ENCODE assay signal across 11 mouse cellular contexts in the genomic region with DNA sequence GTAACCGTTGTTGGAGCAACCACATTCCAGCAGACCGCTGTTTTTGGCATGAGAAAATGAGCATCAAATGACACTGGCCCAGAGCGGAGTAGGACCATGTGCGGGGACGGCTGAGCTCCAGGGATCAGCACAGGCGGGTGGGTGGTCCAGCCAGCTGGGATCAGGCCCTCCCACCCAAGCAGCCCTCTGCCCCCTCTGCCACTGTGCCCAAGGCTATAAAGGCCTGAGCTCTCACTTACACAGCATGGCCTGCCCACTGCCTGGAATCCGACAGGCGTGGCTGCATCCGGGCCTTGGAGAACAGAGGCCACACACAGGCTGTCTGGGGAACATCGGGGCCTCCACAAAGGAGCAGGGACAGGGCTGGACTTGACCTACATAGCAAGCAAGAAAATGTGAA.
A peak's percentile ranks its signal among the peaks of the same experiment; 100 is the strongest.
DNase-seq lines count a peak whose midpoint lies in the region; ATAC-seq lines count a peak whose summit lies in the region.
"Had no signal": no experiment of that assay in that cellular context is flagged by ENCODE, and none has a peak within 500 bp of the region (broad histone marks: within the 10 kb centered on the region; RNA-seq: fewer than 3 reads in every experiment).

No protein-coding gene starts in this region.

- H3K27me3 ChIP-seq in hindbrain, embryonic 10.5 days (ENCODE audit: insufficient read depth, poor library complexity, severe bottlenecking): peaks cover 20% of the 10 kb centered on the region
- H3K27me3 ChIP-seq in hindbrain, embryonic 14.5 days (ENCODE audit: control insufficient read depth, insufficient read depth, low read length): no peaks in the 10 kb centered on the region
- no peaks in the 10 kb centered on the region for H3K27me3 ChIP-seq in intestine, embryonic 16.5 days (replicated peaks; ENCODE audit: control insufficient read depth, insufficient read depth, low read length)
- H3K27me3 ChIP-seq: CH12.LX; hindbrain, embryonic 15.5 days had no signal

- H3K4me1 ChIP-seq in hindbrain, embryonic 10.5 days (replicated peaks): peaks cover 43% of the 10 kb centered on the region
- H3K4me1 ChIP-seq in hindbrain, embryonic 14.5 days (replicated peaks; ENCODE audit: control insufficient read depth, insufficient read depth, low read length): no peaks in the 10 kb centered on the region
- H3K4me1 ChIP-seq in intestine, embryonic 16.5 days (ENCODE audit: control insufficient read depth, insufficient read depth, low read length): 0 out of 2 replicates have a peak, but pooled peaks cover 3% of the 10 kb centered on the region
- H3K4me1 ChIP-seq: hindbrain, embryonic 15.5 days had no signal

- peak overlapping the region; percentile 70 for H3K27ac ChIP-seq in hindbrain, embryonic 10.5 days
- H3K27ac ChIP-seq in hindbrain, embryonic 14.5 days: no peak overlapping the region
- no peak overlapping the region for H3K27ac ChIP-seq in intestine, embryonic 16.5 days (ENCODE audit: low read length)
- H3K27ac ChIP-seq: hindbrain, embryonic 15.5 days had no signal

- no peak overlapping the region for H3K9ac ChIP-seq in hindbrain, embryonic 14.5 days
- no peak overlapping the region for H3K9ac ChIP-seq in intestine, embryonic 16.5 days (ENCODE audit: low read depth, low read length)
- H3K9ac ChIP-seq: hindbrain, embryonic 15.5 days had no signal

- no peak; the same call in 1 of the 2 replicates for ATAC-seq in hindbrain, embryonic 14.5 days (ENCODE audit: low FRiP score)
- ATAC-seq in intestine, embryonic 16.5 days: 0 out of 2 replicates have a peak, but pooled peaks have one; percentile 55
- ATAC-seq in erythroblast, adult 5-6 weeks (replicated peaks; ENCODE audit: low FRiP score, poor library complexity, severe bottlenecking): no peak

- WGBS in hindbrain, embryonic 10.5 days: 57% methylated on average over 10 of the region's 10 CpGs
- WGBS in hindbrain, embryonic 14.5 days: 62% methylated on average over 10 of the region's 10 CpGs
- WGBS in intestine, embryonic 16.5 days: 65% methylated on average over 10 of the region's 10 CpGs

- no peak overlapping the region for H3K4me2 ChIP-seq in hindbrain, embryonic 14.5 days (replicated peaks)
- no peak overlapping the region for H3K4me2 ChIP-seq in intestine, embryonic 16.5 days (ENCODE audit: low read depth, low read length)
- H3K4me2 ChIP-seq: hindbrain, embryonic 15.5 days had no signal

- no peak overlapping the region for H3K4me3 ChIP-seq in hindbrain, embryonic 10.5 days
- no peak overlapping the region for H3K4me3 ChIP-seq in hindbrain, embryonic 14.5 days (replicated peaks; ENCODE audit: low read length)
- H3K4me3 ChIP-seq in intestine, embryonic 16.5 days (ENCODE audit: low read length): no peak overlapping the region
- H3K4me3 ChIP-seq: hindbrain, embryonic 15.5 days had no signal

- peak; percentile 50 for DNase-seq in hindbrain, embryonic 10.5 days (ENCODE audit: low spot score)
- no peak for DNase-seq in hindbrain, embryonic 14.5 days (ENCODE audit: low spot score)
- DNase-seq in 3134 (ENCODE audit: extremely low read depth, insufficient read length, low spot score): peak; percentile 14
- DNase-seq in embryo, embryonic 10.5 days (ENCODE audit: low spot score): peak; percentile 49
- DNase-seq in thymus, postnatal 25 days: no peak
- no peak for DNase-seq in thymus, postnatal 4 days
- DNase-seq: cerebellum, adult 2 months had no signal

- H3K9me3 ChIP-seq in hindbrain, embryonic 10.5 days: no peaks in the 10 kb centered on the region
- no peaks in the 10 kb centered on the region for H3K9me3 ChIP-seq in hindbrain, embryonic 14.5 days (ENCODE audit: control insufficient read depth, low read length)
- H3K9me3 ChIP-seq in intestine, embryonic 16.5 days (ENCODE audit: control insufficient read depth, low read length): no peaks in the 10 kb centered on the region
- H3K9me3 ChIP-seq: hindbrain, embryonic 15.5 days had no signal

- no peaks in the 10 kb centered on the region for H3K36me3 ChIP-seq in hindbrain, embryonic 10.5 days
- no peaks in the 10 kb centered on the region for H3K36me3 ChIP-seq in hindbrain, embryonic 14.5 days (replicated peaks; ENCODE audit: control insufficient read depth, insufficient read depth)
- no peaks in the 10 kb centered on the region for H3K36me3 ChIP-seq in intestine, embryonic 16.5 days (ENCODE audit: control insufficient read depth, insufficient read depth, low read length)
- H3K36me3 ChIP-seq: hindbrain, embryonic 15.5 days had no signal

Comparison
In these comparisons a context has a peak if more than half of its experiments do, and no peak if none do; other contexts are left out.
1. DNase-seq: peak in hindbrain, embryonic 10.5 days (single experiment), 3134 (single experiment) and embryo, embryonic 10.5 days (single experiment); none in hindbrain, embryonic 14.5 days (single experiment), thymus, postnatal 25 days (single experiment) and thymus, postnatal 4 days (single experiment).